Comparison of ENCODE assay signal across 8 mouse cellular contexts in genomic region chr2:124611226-124611625, GRCm38 (mm10).
DNase-seq lines count a peak whose midpoint lies in the region; ATAC-seq and TF ChIP-seq lines count a peak whose summit lies in the region.

No protein-coding gene starts in this region.

- no peaks in the 10 kb centered on the region for H3K27me3 ChIP-seq in heart, embryonic 11.5 days (ENCODE audit: control insufficient read depth, insufficient read depth, low read length)
- H3K27me3 ChIP-seq in hindbrain, embryonic 13.5 days: peaks cover 3% of the 10 kb centered on the region; the same call in 1 of the 2 replicates
- peaks cover 25% of the 10 kb centered on the region for H3K27me3 ChIP-seq in midbrain, embryonic 13.5 days

- peak overlapping the region; percentile 95 for H3K27ac ChIP-seq in heart, embryonic 11.5 days (ENCODE audit: low read depth, low read length)
- H3K27ac ChIP-seq in cortical plate, adult 2 months (ENCODE audit: insufficient read depth, low read length): peak overlapping the region; percentile 88; the same call in 1 of the 2 replicates
- peak overlapping the region; percentile 96 for H3K27ac ChIP-seq in hindbrain, embryonic 13.5 days
- H3K27ac ChIP-seq in midbrain, embryonic 13.5 days: peak overlapping the region; percentile 87; the same call in 1 of the 2 replicates

- no peak for ATAC-seq in heart, embryonic 11.5 days (replicated peaks; ENCODE audit: insufficient number of reproducible peaks, low FRiP score, low TSS enrichment)
- no peak for ATAC-seq in hindbrain, embryonic 13.5 days (ENCODE audit: low FRiP score)
- ATAC-seq in midbrain, embryonic 13.5 days: no peak

- peak overlapping the region; percentile 59 for H3K4me3 ChIP-seq in heart, embryonic 11.5 days (ENCODE audit: low read depth, low read length)
- peak overlapping the region; percentile 62 for H3K4me3 ChIP-seq in cortical plate, adult 2 months (ENCODE audit: insufficient read depth, low read length)
- peak overlapping the region; percentile 82 for H3K4me3 ChIP-seq in hindbrain, embryonic 13.5 days
- H3K4me3 ChIP-seq in midbrain, embryonic 13.5 days (replicated peaks): peak overlapping the region; percentile 73

- H3K9ac ChIP-seq in heart, embryonic 11.5 days (ENCODE audit: low read depth, low read length): peak overlapping the region; percentile 76
- peak overlapping the region; percentile 92 for H3K9ac ChIP-seq in hindbrain, embryonic 13.5 days
- peak overlapping the region; percentile 76 for H3K9ac ChIP-seq in midbrain, embryonic 13.5 days (replicated peaks)

- TF ChIP-seq CTCF in cortical plate, adult 2 months (IDR thresholded peaks at IDR 0.05; ENCODE audit: extremely low read depth, insufficient read depth, low read length): no peak

- H3K9me3 ChIP-seq in heart, embryonic 11.5 days (replicated peaks; ENCODE audit: control insufficient read depth, low read length): no peaks in the 10 kb centered on the region
- H3K9me3 ChIP-seq in hindbrain, embryonic 13.5 days: no peaks in the 10 kb centered on the region
- H3K9me3 ChIP-seq in midbrain, embryonic 13.5 days: no peaks in the 10 kb centered on the region

- 13% methylated on average over 13 of the region's 13 CpGs for WGBS in heart, embryonic 11.5 days (ENCODE audit: insufficient replicate concordance)
- 18% methylated on average over 13 of the region's 13 CpGs for WGBS in hindbrain, embryonic 13.5 days
- 23% methylated on average over 13 of the region's 13 CpGs for WGBS in midbrain, embryonic 13.5 days

- TF ChIP-seq POLR2A in cortical plate, adult 2 months (IDR thresholded peaks at IDR 0.05; ENCODE audit: extremely low read depth, insufficient read depth, low read length): no peak

- no peak for DNase-seq in heart, adult 18-20 months
- DNase-seq in T-cell, adult 2 months (ENCODE audit: low spot score): no peak
- no peak for DNase-seq in frontal cortex, adult 2 months (ENCODE audit: extremely low spot score in 1 of 2, low spot score in 1 of 2)
- DNase-seq in right cerebral cortex, postnatal 36 days (ENCODE audit: low spot score in 2 of 2): no peak

- peaks cover 53% of the 10 kb centered on the region for H3K4me1 ChIP-seq in heart, embryonic 11.5 days (ENCODE audit: control insufficient read depth, insufficient read depth, low read length)
- no peaks in the 10 kb centered on the region for H3K4me1 ChIP-seq in cortical plate, adult 2 months (ENCODE audit: control insufficient read depth, insufficient read depth, low read length)
- peaks cover 43% of the 10 kb centered on the region for H3K4me1 ChIP-seq in hindbrain, embryonic 13.5 days (replicated peaks)
- peaks cover 42% of the 10 kb centered on the region for H3K4me1 ChIP-seq in midbrain, embryonic 13.5 days (replicated peaks)

- H3K36me3 ChIP-seq in heart, embryonic 11.5 days (ENCODE audit: control insufficient read depth, insufficient read depth, low read length): no peaks in the 10 kb centered on the region
- H3K36me3 ChIP-seq in hindbrain, embryonic 13.5 days: no peaks in the 10 kb centered on the region
- no peaks in the 10 kb centered on the region for H3K36me3 ChIP-seq in midbrain, embryonic 13.5 days

- H3K4me2 ChIP-seq in heart, embryonic 11.5 days: peak overlapping the region; percentile 62
- H3K4me2 ChIP-seq in hindbrain, embryonic 13.5 days: peak overlapping the region; percentile 77
- peak overlapping the region; percentile 81 for H3K4me2 ChIP-seq in midbrain, embryonic 13.5 days (replicated peaks)
